7 mouse cellular contexts compared by ENCODE assay signal in genomic region chr16:92399490-92400458, GRCm38 (mm10). TPM values are rescaled to one million over a fixed set of nuclear protein-coding genes. Genes with fewer than 3 reads are reported as not detected.
DNase-seq lines count a peak whose midpoint lies in the region; ATAC-seq and TF ChIP-seq lines count a peak whose summit lies in the region.

No protein-coding gene starts in this region.

- H3K27ac ChIP-seq in embryonic facial prominence, embryonic 11.5 days (replicated peaks; ENCODE audit: low read depth, low read length), result 0 out of 2 replicates have a peak overlapping the region, but pooled peaks have one; percentile 39
- H3K27ac ChIP-seq in intestine, postnatal 0 days (ENCODE audit: low read depth, low read length), result peak overlapping the region; percentile 86
- peak overlapping the region; percentile 55 for H3K27ac ChIP-seq in small intestine, adult 2 months (ENCODE audit: insufficient read depth, low read depth, low read length)

- peak; percentile 89 to 92 for DNase-seq in adrenal gland, postnatal 36 days
- DNase-seq in embryonic facial prominence, embryonic 11.5 days (ENCODE audit: low spot score), result peak; percentile 93
- DNase-seq in heart, adult 11 months, result peak; percentile 99
- DNase-seq in left cerebral cortex, postnatal 36 days (ENCODE audit: low spot score in 2 of 2), result peak; percentile 78
- peak; percentile 95 for DNase-seq in mesoderm, embryonic 11.5 days (ENCODE audit: low read depth, low spot score)

- WGBS in embryonic facial prominence, embryonic 11.5 days, result under 1% methylated on average over 37 of the region's 37 CpGs
- under 1% methylated on average over 37 of the region's 37 CpGs for WGBS in intestine, postnatal 0 days
- 4% methylated on average over 37 of the region's 37 CpGs for WGBS in small intestine, adult 2 months

- intact Hi-C loops in left cerebral cortex, postnatal 36 days (cut with DNase I), result no loop called here

- no peaks in the 10 kb centered on the region for H3K27me3 ChIP-seq in embryonic facial prominence, embryonic 11.5 days (ENCODE audit: control insufficient read depth, insufficient read depth, low read length)
- no peaks in the 10 kb centered on the region for H3K27me3 ChIP-seq in intestine, postnatal 0 days (replicated peaks; ENCODE audit: control insufficient read depth, insufficient read depth, low read length)
- H3K27me3 ChIP-seq in small intestine, adult 2 months (ENCODE audit: control insufficient read depth, insufficient read depth, low read length), result no peaks in the 10 kb centered on the region

- H3K9ac ChIP-seq in embryonic facial prominence, embryonic 11.5 days (replicated peaks; ENCODE audit: low read length), result peak overlapping the region; percentile 45
- H3K9ac ChIP-seq in intestine, postnatal 0 days (ENCODE audit: low read depth, low read length), result peak overlapping the region; percentile 40

- ATAC-seq in embryonic facial prominence, embryonic 11.5 days (replicated peaks; ENCODE audit: insufficient number of reproducible peaks, low FRiP score, low TSS enrichment, low read depth), result peak; percentile 63
- ATAC-seq in intestine, postnatal 0 days, result peak; percentile 89

- no peaks in the 10 kb centered on the region for H3K9me3 ChIP-seq in embryonic facial prominence, embryonic 11.5 days (replicated peaks; ENCODE audit: control insufficient read depth, low read length)
- H3K9me3 ChIP-seq in intestine, postnatal 0 days (ENCODE audit: control insufficient read depth), result no peaks in the 10 kb centered on the region

- peaks cover 10% of the 10 kb centered on the region for H3K4me1 ChIP-seq in embryonic facial prominence, embryonic 11.5 days (ENCODE audit: control insufficient read depth, insufficient read depth, low read length)
- H3K4me1 ChIP-seq in intestine, postnatal 0 days (replicated peaks; ENCODE audit: control insufficient read depth, insufficient read depth, low read length), result peaks cover 10% of the 10 kb centered on the region
- peaks cover 12% of the 10 kb centered on the region for H3K4me1 ChIP-seq in small intestine, adult 2 months (ENCODE audit: control insufficient read depth, insufficient read depth, insufficient read length, low read length)

- H3K36me3 ChIP-seq in embryonic facial prominence, embryonic 11.5 days (replicated peaks; ENCODE audit: control insufficient read depth, insufficient read depth, low read depth, low read length), result no peaks in the 10 kb centered on the region
- H3K36me3 ChIP-seq in intestine, postnatal 0 days (ENCODE audit: control insufficient read depth, insufficient read depth), result peaks cover 20% of the 10 kb centered on the region
- peaks cover 19% of the 10 kb centered on the region for H3K36me3 ChIP-seq in small intestine, adult 2 months (ENCODE audit: control insufficient read depth, insufficient read depth, low read length)

- peak overlapping the region; percentile 62 for H3K4me2 ChIP-seq in embryonic facial prominence, embryonic 11.5 days (ENCODE audit: low read depth, low read length)
- peak overlapping the region; percentile 74 for H3K4me2 ChIP-seq in intestine, postnatal 0 days (replicated peaks; ENCODE audit: low read depth)

- TF ChIP-seq CTCF in intestine, postnatal 0 days (IDR thresholded peaks at IDR 0.05; ENCODE audit: low read depth), result no peak; the same call in 1 of the 2 replicates
- no peak for TF ChIP-seq CTCF in small intestine, adult 2 months (IDR thresholded peaks at IDR 0.05; ENCODE audit: extremely low read depth, insufficient read length, insufficient replicate concordance, low read depth, low read length)

- peak; percentile 74 for TF ChIP-seq POLR2A in small intestine, adult 2 months (IDR thresholded peaks at IDR 0.05; ENCODE audit: low read depth, low read length)

- peak overlapping the region; percentile 33 for H3K4me3 ChIP-seq in embryonic facial prominence, embryonic 11.5 days (ENCODE audit: low read depth, low read length)
- peak overlapping the region; percentile 38 for H3K4me3 ChIP-seq in intestine, postnatal 0 days (ENCODE audit: low read depth, low read length)
- H3K4me3 ChIP-seq in small intestine, adult 2 months (ENCODE audit: low read depth, low read length), result peak overlapping the region; percentile 57

RNA-seq across cellular contexts. Expression of gene Kcne1, which starts 40.5 kb away (rescaled TPM):
- not detected for total RNA-seq in adrenal gland, postnatal 36 days (2021)
- 0.34 and 0.35 TPM in 2 replicates for polyA plus RNA-seq in embryonic facial prominence, embryonic 11.5 days (2014; fragmentation: Nextera tagmentation; extraction: Ambion mirVana)
- not detected in 2 replicates for polyA plus RNA-seq in intestine, postnatal 0 days (2015; fragmentation: Nextera tagmentation; extraction: Ambion mirVana)
- not detected for total RNA-seq in left cerebral cortex, postnatal 36 days (2021)
- polyA plus RNA-seq in small intestine, adult 2 months (2012; rRNA removed), result not detected in 2 replicates

Comparison
In these comparisons a context has a peak if more than half of its experiments do, and no peak if none do; other contexts are left out.
1. Peak in every context shown above with its lines: DNase-seq, ATAC-seq, H3K4me3 ChIP-seq and H3K27ac ChIP-seq.